Mouse (Mus musculus) ES-Bruce4 (cell line): Measurements from ENCODE around the gene Reck. TPM values are rescaled to one million over a fixed set of nuclear protein-coding genes. Genes with fewer than 3 reads are reported as not detected.

Experiments
- H3K27ac ChIP-seq: 2 replicates; pipeline ENCODE4 v1.5.1; 2012; ENCODE audit warnings: low read length, inconsistent platforms; ENCODE audit not compliant: insufficient read depth
- H3K27me3 ChIP-seq: 2 replicates; pipeline ENCODE4 v1.6.1; 2012; ENCODE audit warnings: mild to moderate bottlenecking, low read length, inconsistent platforms; ENCODE audit not compliant: control insufficient read depth, poor library complexity, insufficient read depth, severe bottlenecking
- H3K36me3 ChIP-seq: 2 replicates; pipeline ENCODE4 v1.6.1; 2012; ENCODE audit warnings: inconsistent platforms, mild to moderate bottlenecking, low read length, moderate library complexity; ENCODE audit not compliant: control insufficient read depth, poor library complexity, insufficient read depth, severe bottlenecking
- H3K4me1 ChIP-seq: one replicate; pipeline ENCODE4 v1.8.1; 2011; ENCODE audit warnings: low read length; ENCODE audit not compliant: control insufficient read depth, insufficient read depth
- H3K4me3 ChIP-seq: 2 replicates; pipeline ENCODE4 v1.5.1; 2011; ENCODE audit warnings: low read depth, mild to moderate bottlenecking, low read length
- H3K9ac ChIP-seq: 2 replicates; pipeline ENCODE4 v1.6.1; 2012; ENCODE audit warnings: low read depth, mild to moderate bottlenecking, inconsistent platforms; ENCODE audit not compliant: poor library complexity, severe bottlenecking
- H3K9me3 ChIP-seq: replicated peaks from 2 replicates; pipeline ENCODE4 v1.6.1; 2012; ENCODE audit warnings: mild to moderate bottlenecking, low read length, inconsistent platforms; ENCODE audit not compliant: control insufficient read depth, poor library complexity, insufficient read depth, severe bottlenecking
- CTCF ChIP-seq: IDR thresholded peaks from one replicate; pipeline ENCODE4 v1.8.1; 2011; ENCODE audit warnings: low read depth, low read length
- EP300 ChIP-seq: IDR thresholded peaks from 2 replicates; pipeline ENCODE4 v1.6.1; 2011; ENCODE audit warnings: low read depth, low read length; ENCODE audit not compliant: insufficient read depth
- POLR2A ChIP-seq: IDR thresholded peaks from one replicate; pipeline ENCODE4 v1.8.1; 2011; ENCODE audit warnings: low read length; ENCODE audit not compliant: insufficient read depth
- polyA plus RNA-seq: library from polyadenylated mRNA; stranded (reverse); fragments of >200 nt; gene quantifications from 2 replicates; pipeline ENCODE4 v1.2.4, GENCODE M21; 2011; ENCODE audit warnings: low read depth; ENCODE audit not compliant: missing spikeins, insufficient read depth, insufficient read length

Reck gene
- polyA plus RNA-seq, 1 experiment = 6.3 TPM

- Histone ChIP-seq H3K27ac (peak overlapping the region; percentile 92), H3K36me3 (no peaks in the 10 kb centered on the region), H3K9me3 (no peaks in the 10 kb centered on the region), H3K9ac (peak overlapping the region; percentile 13; the same call in 1 of the 2 replicates), H3K4me1 (peaks cover 47% of the 10 kb centered on the region), H3K4me3 (no peak overlapping the region), H3K27me3 (no peaks in the 10 kb centered on the region)
- TF ChIP-seq CTCF = no peak
- TF ChIP-seq EP300 = peak; percentile 82
Observed at GRCm38 (mm10) chr4:43965856-43966535, 90.7 kb downstream of the Reck start.

- Histone ChIP-seq H3K36me3 (no peaks in the 10 kb centered on the region), H3K4me1 (peaks cover 50% of the 10 kb centered on the region), H3K4me3 (peak overlapping the region; percentile 1; the same call in 1 of the 2 replicates), H3K27me3 (no peaks in the 10 kb centered on the region), H3K27ac (no peak overlapping the region), H3K9me3 (no peaks in the 10 kb centered on the region), H3K9ac (no peak overlapping the region; the same call in 1 of the 2 replicates)
- TF ChIP-seq EP300 = no peak
- no peak for TF ChIP-seq CTCF
- no peak for TF ChIP-seq POLR2A
Observed at GRCm38 (mm10) chr4:43968650-43969049, 93.3 kb downstream of the Reck start.

DNA sequence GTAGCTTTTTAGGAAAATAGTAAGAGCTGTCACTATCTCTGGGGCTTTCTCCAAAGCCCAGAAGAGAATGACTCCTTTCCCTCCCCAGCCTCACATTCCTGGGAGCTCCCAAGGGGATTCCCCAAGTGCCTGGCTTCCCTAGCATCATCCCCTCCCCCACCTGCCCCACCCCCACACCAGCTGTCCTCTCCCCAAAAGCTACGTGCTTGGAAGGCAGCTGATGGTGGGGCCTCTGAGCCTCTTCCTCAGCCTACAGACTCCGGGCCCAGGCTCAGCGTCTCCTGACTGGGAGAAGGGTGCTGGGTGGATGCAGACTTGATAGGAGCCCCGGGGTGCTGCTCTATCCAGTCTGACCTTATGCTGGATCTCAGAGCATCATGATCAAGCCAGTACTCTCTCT, 94.0 kb downstream of the Reck start:
- no peaks in the 10 kb centered on the region for H3K9me3 ChIP-seq
- no peak overlapping the region for H3K9ac ChIP-seq
- TF ChIP-seq POLR2A (no peak), CTCF (no peak), EP300 (peak; percentile 89)
- H3K4me3 ChIP-seq = no peak overlapping the region
- no peaks in the 10 kb centered on the region for H3K27me3 ChIP-seq
- no peaks in the 10 kb centered on the region for H3K36me3 ChIP-seq
- H3K4me1 ChIP-seq = peaks cover 43% of the 10 kb centered on the region
- no peak overlapping the region for H3K27ac ChIP-seq

- Histone ChIP-seq H3K9ac (no peak overlapping the region), H3K27me3 (no peaks in the 10 kb centered on the region), H3K36me3 (no peaks in the 10 kb centered on the region), H3K9me3 (no peaks in the 10 kb centered on the region), H3K4me1 (peaks cover 36% of the 10 kb centered on the region), H3K4me3 (peak overlapping the region; percentile 0; the same call in 1 of the 2 replicates), H3K27ac (no peak overlapping the region)
- no peak for TF ChIP-seq CTCF
- TF ChIP-seq POLR2A = no peak
- no peak for TF ChIP-seq EP300
Observed at GRCm38 (mm10) chr4:43970393-43971330, 95.3 kb downstream of the Reck start.

DNA sequence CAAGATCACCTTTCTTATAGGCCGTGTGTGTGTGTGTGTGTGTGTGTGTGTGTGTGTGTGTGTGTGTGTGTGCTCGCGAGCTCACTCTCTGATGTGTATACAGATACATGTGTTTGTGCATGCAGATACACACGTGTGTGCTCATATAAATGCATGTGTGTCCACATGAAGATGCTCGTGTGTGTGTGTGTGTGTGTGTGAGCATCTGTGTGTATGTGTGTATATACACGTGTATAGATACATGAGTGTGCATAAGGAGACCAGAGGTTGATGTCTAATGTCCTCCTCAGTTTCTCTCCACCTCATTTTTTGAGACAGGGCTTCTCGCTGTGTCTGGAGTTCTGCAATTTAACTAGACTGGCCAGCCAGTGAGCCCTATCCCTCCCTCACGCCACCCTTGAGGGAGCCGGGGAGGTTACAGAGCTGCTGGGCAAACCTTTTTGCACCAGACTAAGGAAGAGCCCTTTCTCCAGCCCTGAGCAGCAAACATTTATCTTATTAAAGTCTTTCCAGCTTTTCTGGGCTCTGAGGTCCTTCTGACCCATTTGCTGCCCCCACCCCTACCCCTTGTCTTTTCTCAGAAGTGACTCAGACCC, 96.3 kb downstream of the Reck start:
- TF ChIP-seq CTCF = no peak
- TF ChIP-seq POLR2A = no peak

DNA sequence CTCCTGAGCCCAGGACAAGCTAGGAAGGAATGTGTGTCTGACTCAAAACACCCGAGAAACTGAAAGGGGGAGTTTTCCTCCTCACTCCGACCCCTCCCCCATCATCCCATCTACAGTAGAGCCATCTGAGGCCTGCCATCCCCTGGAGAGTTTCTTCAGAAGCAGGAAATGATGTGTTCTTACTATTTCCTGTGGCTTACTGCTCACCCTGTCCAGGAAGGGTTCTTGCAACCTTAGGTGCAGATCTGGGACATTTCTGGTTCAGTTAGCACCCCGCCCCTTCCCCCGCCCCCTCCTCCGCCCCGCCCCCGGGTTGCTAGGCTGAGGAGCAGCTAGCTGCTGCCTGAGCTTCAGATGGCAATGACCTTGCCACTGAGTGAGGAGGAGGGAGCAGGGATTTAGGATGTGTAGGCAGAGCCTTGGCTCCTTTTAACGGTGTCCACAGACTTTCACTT, 96.8 kb downstream of the Reck start:
- H3K27me3 ChIP-seq = no peaks in the 10 kb centered on the region
- H3K36me3 ChIP-seq = no peaks in the 10 kb centered on the region
- peaks cover 26% of the 10 kb centered on the region for H3K4me1 ChIP-seq
- peak overlapping the region; percentile 44 for H3K9ac ChIP-seq
- peak overlapping the region; percentile 84 for H3K27ac ChIP-seq
- no peaks in the 10 kb centered on the region for H3K9me3 ChIP-seq
- peak overlapping the region; percentile 68 for H3K4me3 ChIP-seq
- TF ChIP-seq CTCF = no peak
- peak; percentile 32; the same call in 1 of the 2 replicates for TF ChIP-seq EP300
- peak; percentile 34 for TF ChIP-seq POLR2A

More for the DNA sequence above, 96.3 kb downstream of the Reck start:
- H3K27me3 ChIP-seq = no peaks in the 10 kb centered on the region
- H3K9me3 ChIP-seq = no peaks in the 10 kb centered on the region
- peaks cover 29% of the 10 kb centered on the region for H3K4me1 ChIP-seq
- no peaks in the 10 kb centered on the region for H3K36me3 ChIP-seq
- peak overlapping the region; percentile 68 for H3K4me3 ChIP-seq
- H3K27ac ChIP-seq = peak overlapping the region; percentile 84
- peak overlapping the region; percentile 44 for H3K9ac ChIP-seq
